Mouse (Mus musculus): ENCODE measurements at regions not wholly inside any gene's neighbourhood (a gene's known extent, or its start where the extent isn't known, plus 50 kb on each side); places are given as distances from the start of the nearest gene placed in this dataset.

DNA sequence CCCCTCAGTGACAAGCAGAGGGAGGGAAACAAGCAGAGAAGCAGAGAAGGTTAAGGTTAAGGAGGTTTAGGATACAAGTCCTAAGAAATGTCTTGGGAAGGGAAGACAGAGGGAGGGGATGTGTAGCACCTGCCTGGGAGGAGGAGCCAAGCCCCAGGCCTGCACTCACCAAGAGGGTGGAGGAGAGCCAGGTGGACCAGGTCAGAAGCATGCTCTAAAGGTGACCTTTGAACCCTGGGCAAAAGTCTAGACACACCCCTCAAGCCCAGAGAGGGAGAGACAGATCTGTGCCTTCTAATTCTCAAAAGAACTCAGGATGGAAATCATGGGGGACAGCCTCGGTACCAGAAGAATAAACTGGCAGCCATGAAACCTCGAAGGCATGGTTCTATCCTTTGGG lies 54.4 kb upstream of the Calm2 start:
- no peak for DNase-seq

DNA sequence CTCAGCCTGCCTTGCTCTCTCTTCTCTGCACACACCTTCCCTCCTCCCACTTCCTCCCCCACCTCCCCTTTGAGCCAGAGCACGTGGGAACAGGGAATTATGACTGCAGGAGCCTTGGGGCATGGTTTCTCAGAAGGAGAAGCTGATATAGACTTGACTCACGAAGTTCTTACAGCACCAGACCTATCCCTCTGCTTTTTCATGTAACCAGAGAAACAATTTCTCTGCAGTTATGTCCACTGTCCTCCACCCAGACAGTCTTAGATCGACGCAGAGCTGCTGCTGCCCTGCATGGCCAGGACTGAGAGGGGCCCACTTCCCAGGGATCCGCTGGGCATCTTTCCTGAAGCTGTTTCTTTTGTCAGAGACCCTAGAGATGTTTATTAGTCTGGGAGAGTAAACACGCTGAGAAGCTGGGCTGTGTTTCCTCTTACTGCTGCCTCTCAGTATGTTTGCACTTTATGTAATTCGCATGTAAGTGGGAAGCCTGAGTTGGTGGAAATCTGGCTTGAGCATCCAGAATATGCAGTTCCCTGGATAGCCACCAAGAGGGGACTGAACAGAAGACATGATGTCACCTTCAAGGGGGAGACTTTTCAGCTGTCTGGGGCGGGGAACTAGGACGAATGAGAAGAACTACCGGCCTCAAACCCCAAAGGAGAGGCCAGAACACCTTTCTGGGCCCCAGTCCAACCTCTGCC lies 55.1 kb upstream of the Calm2 start:
- DNase-seq: no peak

DNA sequence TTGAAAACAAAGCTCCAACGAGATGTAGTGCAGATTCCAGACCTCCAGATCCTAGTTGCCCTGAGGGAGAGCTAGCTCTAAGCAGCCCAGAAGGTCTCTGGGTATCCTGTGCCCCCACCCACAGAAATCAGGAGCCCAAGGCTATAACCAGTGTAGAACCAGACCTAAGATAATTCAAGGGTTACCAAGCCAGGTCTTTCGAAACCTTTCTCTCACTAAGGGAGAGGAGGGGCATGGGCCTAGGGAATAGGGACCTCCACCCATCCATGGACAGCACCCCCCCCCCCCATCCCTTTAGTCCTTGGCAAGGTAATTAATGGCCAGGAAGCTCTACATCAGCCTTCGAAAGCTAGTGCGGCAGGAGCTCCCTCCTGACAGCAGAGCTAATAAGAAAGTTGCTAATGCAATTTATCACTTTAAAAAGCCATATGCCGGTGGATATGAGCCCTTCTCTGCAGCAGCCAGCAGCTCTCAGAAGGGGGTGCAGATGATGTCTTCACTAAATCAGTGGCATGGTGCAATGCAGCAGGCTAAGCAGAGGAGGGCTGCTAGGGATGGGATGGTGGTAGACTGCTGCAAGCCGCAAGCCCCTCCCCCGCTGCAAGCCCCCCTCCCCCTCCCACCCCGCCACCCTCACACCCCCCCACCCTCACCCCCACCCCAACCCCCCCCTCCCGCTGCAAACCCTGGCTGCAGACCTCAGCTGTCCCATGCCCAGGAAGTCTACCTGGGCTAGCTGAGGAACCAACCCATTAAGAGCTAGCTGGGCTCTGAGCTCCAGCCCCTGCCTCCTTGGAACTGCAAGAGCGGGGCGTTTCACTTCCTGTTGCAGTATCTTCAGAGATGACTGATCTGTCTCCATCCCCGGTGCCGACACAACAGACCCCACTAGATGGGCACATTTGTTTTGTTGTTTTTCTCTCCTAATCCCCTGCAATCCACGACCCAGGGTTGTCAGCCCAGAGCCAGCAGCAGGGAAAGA lies 55.9 kb upstream of the Calm2 start:
- no peak for DNase-seq

DNA sequence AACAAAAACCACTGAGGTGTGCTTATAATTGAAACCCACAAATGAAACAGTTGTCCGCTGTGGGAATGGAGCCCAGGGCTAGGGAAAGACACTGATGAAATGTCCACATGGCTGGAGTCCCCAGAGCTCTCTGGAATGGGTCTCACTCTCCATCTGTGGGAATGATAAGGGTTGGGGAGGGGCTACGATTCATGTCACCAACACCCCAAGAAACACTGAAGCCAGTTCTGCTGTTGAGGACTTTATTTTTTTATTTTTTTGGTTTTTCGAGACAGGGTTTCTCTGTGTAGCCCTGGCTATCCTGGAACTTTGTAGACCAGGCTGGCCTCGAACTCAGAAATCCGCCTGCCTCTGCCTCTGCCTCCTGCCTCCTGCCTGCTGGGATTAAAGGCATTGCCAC lies 56.8 kb upstream of the Calm2 start:
- DNase-seq: no peak

DNA sequence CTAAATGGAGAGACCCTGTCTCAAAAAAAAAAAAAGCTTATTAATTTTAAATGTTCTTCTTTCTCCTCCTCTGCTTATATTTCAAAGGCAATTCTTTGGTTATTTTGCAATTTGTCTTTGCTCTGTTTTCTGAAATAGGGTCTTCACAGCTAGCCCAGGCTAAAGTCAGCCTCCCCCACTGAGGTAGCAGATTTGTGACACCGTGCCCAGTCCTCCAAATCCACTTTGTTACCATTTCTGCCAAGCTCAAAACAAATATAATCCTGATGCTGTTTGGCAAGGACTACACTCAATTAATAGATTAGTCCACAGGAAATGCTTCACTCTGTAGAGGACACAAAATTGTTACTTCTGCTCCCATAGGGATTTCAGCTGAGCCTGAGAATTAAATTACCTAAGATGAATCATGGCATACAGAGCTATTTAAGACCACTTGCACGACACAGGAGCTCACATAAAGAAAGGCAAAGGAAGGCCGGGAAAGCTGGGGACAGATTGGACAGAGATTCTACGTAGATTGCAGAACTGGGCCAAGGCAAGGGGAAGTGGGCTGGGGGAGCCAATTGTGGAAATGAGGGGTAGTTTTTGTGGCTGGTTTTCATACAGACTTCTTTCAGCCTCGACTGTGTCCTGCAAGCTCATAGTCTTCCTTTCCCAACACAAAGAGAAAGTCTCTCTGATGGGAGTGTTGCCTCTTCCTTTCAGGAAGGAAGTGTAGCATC lies 58.4 kb upstream of the Calm2 start:
- no peak for DNase-seq

DNA sequence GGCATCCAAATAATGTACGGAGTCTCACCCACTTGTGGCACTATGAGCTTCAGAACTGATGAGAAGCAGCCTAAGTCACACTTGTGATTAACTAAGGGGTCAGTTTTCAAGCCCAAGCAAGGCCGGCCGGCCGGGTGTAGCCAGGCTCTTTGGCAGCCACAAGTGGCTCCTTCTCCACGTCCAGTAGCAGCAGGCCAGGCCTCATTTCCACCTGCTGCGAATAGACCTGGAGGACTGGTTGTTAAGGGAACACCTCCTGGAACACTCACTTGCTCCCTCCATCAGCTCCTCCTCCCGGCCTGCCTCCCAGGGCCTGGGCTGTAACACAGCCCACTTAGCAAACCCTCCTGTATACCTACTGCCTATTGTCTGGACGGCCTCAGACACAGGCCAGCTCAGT lies 61.1 kb upstream of the Calm2 start:
- DNase-seq: no peak

DNA sequence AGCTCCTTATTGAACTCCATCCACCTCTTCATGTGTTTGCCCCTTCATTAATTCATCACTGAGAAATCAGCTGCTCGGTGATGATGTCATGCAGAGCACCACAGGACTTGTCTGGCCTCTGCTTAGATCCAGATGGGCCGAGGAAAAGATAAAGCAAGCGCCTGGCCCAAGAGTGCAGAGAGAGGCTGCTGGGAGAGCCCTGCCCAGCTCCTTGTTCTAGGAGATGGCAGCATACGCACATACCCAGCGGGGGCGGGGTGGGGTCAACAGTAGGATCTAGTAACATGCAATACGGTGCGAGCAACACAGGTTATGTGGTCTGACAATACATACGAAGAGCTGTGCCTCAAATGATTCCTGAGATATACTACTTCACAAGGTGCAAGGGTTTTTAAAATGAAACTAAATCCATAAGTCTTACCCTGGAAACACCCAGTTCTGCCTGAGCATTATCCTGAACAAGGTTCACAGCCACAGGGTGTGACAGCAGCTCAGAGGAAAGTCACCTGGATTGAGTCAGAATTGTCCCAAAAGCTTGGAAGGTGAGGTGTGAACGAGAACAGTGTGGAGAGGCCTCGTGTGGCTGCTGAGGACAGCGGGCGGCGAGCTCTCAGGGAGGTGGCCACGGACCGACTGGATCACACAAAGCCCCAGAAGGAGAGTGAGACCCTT lies 62.0 kb upstream of the Calm2 start:
- no peak for DNase-seq

DNA sequence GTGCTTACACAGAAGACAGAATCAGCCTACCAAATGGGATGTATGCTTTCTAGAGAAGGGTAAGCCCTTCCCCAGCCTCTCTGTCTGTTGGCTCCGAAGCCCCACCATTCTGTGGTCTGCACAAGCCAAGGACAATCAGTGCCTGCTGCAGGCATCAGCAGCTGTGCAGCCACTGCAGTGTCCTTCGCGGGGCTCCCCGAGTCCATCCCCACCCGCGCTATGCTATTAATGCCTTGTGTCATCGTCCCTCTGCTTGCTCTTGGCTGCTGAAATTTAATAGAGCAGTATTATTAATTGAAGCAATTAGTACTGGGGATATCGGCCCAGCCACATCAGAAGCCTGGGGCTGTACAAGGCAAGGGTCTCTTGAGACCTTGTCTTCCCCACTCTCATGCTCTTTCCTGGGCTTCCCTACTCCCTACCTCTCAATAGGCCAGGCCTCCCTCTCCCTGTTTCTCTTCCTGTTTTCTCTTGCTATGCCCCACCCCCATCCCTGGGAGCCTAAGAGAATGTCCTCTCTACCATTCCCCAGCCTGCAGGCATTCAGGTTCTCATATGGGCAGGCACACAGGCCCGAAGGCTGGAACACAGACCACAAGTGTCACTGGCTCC lies 65.4 kb upstream of the Calm2 start:
- DNase-seq: no peak

DNA sequence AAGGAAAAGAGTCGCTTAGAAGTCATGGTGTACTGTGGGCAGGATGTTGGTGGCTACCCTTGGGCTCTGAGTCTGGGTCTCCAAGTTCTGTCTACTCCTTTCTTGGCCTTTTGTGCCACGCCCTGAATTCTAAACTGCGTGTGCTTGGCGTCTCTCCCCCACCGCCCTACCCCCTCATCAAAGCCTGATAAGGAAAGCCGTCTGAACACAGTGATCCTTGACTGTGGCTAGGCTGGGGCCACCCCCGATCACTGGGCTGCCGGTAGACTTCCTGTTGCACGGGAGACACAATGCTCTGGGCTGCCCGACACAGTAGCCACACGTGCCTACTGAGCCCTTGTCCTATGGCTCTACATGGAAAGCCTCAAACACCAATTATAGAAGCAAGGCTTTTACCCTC lies 67.1 kb upstream of the Calm2 start:
- DNase-seq: no peak

DNA sequence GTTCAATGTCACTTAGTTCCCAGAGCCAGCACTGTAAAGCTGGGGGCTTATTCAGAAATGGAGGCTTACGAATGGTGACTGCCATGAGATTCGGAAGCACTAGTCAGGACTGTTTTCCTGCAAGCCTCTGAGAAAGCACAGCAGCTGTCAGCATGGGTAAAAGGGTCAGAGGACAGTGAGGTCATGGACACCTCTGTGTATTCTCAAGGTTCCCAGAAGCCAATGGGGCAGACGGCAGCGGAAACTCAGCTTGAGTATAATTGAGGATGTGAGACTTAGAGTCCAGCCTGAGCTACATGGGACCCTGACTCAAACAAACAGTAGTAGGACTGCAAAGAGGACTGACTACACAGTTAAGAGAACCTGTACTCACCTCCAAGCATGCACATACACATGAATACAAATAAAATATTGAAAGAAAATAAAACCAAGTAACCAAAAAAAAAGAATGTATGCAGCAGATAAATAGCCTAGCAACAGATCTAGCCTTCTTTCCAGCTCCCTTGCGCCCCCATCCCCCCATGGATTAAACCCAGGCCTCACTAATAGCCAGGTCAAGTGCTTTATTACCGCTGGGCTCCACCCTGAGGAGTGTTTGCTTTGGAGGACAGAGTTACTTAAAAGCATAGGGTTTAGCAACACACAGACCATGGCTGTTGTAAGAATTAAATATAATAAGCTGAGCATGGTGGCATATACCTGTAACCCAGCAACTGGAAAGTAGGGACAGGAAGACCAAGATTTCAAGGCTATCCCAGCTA lies 67.8 kb upstream of the Calm2 start:
- DNase-seq: no peak

DNA sequence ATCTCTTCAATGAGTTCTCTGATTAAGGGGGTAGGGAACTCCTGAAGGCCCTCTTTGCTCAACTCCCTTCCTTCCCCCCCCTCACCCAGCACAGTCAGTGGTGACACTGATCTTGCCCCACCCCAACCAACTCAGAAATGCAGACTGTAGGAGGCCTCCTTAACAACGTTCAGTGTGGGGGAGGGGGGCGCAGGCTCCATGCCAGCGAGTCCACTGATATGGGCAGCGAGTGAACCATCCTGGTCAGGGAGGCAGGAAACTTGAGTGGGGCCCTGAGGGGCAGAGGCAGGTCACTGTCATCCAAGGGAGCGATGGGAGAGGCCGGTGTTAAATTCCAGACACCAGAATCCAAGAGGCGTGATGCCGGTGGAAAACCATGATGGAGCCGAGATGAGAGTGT lies 70.5 kb upstream of the Calm2 start:
- DNase-seq: no peak

DNA sequence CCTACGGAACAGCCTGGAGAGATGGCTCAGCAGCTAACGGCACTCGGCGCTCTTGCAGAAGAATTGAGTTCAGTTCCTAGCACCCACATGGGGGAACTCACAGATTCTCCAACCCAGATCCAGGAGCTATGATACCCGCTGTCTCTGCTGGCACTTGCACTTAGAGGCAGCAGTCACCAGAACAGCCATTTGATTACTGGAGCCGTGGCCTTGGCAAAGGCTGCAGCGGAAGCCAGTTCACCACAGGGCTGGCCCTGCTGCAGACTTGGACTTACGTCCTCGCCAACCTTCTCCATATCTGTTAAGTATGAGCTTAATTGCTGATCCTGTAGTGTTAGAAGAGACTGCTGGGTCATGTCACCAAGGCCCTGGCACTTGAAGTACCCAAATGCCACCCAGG lies 72.7 kb upstream of the Calm2 start:
- no peak for DNase-seq

DNA sequence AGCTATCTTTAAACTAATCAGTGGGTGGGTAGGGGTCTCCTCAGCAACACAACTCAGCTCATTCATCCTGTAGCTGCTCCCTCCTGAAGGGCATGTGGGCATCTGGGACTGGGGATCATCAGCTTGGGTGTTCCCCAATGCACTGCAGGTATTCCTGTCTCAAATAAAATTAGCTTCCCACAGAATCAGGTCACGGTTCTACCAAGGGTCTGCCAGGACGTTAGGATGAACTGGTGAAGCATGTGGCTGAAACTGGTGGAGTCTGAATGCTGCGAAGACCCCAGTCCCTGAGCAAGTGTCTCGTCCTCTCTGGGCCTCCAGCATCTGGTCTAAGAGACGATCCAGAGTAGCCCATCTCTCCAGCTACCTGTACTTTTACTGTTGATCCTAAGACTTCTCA lies 74.1 kb upstream of the Calm2 start:
- no peak for DNase-seq

DNA sequence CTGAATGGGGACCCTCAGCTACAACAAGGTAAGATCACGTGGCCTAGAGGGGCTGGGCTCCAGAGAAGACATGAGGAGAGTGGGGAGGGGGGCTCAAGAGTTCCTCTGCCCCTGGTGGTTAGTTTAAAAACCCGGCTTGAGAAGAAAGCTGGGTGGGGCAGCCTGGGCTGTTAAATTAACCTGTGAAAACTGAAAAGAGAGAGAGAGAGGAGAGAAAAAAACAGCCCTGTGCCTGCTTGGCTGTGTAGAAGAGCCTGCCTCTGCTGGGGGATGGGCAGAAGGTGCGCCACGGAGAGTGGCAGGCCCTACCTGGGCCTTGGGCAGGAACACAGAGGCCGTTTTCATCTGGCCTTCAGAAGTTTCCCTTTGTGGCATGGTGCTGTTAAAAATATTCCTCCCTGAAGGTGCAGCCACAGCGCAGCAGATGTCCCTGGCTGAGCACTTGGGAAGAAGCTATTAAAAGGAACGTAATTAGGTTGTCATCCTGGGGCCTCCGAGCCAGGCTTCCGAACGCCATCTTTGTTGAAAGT lies 75.0 kb upstream of the Calm2 start:
- peak; percentile 39 to 41 for DNase-seq

DNA sequence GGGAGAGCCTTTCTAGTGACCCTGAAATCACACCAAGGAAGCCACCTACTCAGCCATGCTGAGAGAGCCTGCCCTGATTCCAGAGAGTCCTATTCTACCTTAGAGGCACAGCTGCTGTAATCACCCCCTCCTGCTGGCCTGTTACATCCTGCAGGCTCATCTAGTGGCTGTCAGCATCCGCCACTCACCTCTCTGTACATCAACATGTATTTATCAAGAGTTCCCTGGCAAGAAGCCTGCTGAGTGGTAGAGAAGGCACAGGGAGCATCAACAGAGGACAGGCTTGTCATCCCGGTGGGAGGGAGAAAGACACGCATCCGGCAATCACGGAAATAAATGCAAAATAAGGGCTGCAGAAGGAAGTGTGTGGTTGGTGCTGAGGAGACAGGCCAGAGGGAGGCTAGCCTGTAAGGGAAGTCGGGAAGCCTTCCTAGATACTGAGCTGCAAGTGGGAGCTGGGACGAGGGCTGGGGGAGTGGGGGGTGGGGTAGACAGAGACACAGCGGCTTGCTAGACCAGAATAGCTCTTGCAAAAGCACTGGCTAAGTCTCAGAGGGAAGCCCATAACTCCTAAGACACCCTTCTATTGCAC lies 75.9 kb upstream of the Calm2 start:
- DNase-seq: no peak

DNA sequence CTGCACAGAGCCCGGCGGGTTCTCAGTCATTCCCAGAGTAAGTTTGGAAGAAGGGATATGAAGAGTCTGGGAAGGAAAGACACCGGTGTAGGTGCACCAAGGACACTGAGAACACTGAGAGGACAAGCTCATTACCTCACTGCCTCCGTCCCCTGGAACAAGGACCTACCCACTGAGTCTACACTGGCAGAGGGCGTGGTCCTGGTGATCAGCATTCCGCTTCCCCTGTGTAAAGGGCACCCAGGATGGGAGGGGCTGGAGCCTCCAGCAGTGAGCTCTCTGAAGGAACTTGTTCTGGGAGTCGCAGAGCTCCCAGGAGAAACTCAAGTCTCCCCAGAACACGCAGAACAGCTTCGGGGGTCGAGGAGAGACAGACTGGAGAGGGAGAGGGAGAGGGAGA lies 76.9 kb upstream of the Calm2 start:
- DNase-seq: no peak

DNA sequence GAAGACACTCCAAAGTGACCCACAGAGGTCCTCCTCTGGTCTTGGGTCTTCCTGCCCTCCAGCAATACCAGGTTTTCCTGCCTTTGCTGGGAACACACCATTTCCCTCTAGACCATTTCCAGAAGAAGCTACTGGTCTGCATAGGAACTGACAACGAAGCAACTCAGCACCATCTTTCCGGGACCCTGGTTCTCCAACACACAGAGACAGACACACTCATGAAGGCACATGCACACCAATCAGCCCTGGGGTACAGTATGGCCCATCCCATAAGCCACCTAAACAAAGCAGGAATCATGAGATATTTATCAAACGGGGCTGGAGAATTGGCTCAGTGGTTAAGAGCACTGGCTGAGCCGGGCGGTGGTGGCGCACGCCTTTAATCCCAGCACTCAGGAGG lies 80.4 kb upstream of the Calm2 start:
- no peak for DNase-seq

DNA sequence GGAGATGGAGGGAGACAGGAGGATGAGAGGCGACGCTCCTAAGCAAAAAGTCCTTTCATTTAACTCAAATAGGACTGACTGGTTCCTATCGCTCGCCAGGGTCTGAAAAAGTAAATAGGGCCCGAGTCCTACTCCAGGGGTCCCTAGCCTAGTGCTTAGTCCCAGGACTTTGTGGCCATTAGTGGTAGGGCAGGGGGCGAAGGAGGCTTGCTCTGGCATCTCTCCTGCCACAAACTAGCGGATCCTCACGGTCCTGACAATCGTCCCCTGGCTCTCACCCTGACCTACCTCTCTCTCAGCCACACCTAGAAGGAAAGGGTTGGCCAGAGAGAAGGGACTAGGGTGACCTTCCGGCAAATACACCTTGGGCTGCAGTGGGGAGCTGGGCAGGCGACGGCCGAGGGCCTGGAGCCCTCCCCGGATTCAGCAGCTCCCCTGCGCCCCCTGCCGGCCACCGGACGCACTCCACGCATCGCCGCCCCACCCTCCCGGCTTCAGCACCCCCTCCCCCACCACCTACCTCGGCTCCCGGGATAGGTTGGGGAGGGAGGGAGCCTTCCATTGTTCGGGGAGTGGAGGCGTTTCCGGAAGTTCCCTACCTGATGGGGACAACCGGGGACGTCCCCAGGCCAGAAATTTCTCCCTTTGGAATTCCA lies 83.6 kb upstream of the Calm2 start:
- peak; percentile 89 to 92 for DNase-seq

DNA sequence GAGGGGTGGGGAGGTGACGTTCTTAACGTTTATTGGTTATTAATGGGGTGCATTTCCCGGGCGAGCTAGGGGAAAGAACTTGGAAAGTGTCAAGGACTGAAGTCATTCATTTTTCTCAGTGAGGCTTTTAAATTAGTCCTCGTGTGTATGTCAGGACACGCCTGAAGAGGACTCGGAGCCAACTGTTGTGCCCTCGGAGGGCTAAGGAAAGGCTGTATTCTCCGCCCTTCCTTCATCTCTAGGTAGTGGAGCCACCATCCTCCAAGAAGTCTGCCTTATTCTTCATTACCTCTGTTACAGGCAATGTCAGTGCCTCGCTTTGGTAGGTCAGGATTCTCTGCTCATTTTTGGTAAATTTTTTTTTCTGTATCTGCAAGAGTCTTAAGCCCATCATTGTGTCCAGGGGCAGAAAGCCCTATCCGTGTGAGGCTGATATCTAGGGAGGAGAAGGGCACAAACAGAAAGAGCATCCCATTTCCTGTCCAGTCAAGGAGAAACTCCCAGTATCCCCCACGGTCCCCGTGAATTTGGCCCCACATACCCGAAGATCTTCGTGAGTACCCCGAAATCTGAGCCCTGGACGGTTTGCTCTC lies 84.2 kb upstream of the Calm2 start:
- DNase-seq: no peak
